Mouse (Mus musculus): Measurements from ENCODE around the gene Gm12216. TPM values are rescaled to one million over a fixed set of nuclear protein-coding genes. Genes with fewer than 3 reads are reported as not detected.
A peak's percentile ranks its signal among the peaks of the same experiment; 100 is the strongest.
"Not testable (repeated sequence)": the region's sequence is repeated elsewhere in the genome, so short reads cannot be mapped to it uniquely, and the experiment has no call there.

The Gm12216 gene
- polyA plus RNA-seq, 1 experiment = 6.9 TPM

DNA sequence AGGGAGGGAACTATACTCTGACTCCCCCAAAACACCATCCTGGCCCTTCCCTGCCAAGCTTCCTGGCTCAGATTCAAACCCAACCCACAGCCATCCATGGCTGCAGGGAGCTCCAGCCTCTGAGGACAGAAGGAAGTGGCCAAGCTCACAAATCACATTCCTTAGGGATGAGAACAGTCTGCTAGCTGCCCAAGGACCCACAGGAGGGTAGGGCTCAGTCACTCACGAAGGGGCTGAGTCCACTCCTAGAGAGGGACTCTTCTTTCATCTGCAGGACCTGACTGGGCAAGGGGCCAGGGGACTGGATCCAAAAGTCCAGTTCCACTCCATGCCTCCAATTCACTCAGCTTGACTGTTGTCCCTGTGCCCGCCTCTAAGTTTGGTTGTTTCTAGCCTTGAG is 97.2 kb downstream of the Gm12216 start:
- no peak for DNase-seq (ENCODE audit: low read depth in 1 of 2, low spot score in 2 of 2)
- WGBS = 89% methylated on average over 2 of the region's 2 CpGs
- H3K4me1 ChIP-seq (ENCODE audit: control insufficient read depth, insufficient read depth, insufficient read length) = peaks cover 10% of the 10 kb centered on the region; the same call in 1 of the 2 replicates

DNA sequence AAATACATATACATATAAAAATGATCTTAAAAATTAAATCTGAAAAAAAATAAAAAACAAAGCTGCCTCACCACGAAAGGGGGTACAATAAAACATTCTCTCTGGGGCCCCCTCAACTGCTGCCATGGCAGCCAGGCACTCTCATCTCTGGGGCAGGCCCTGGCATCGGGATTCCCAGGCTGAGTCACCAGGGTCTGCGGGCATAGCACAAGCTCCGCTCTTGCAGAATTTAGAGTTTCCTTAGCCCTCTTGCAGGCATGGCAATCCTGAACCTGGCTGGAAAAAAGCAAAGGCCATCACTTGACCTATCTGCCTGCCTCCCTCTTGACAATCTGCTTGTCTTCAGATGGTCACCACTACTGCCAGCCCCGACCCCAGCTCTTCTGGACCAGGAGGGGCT is 97.8 kb downstream of the Gm12216 start:
- WGBS = 86% methylated on average over 5 of the region's 5 CpGs
- no peak for DNase-seq (ENCODE audit: low read depth in 1 of 2, low spot score in 2 of 2)
- Histone ChIP-seq H3K4me3 (ENCODE audit: extremely low read depth, insufficient read depth, insufficient read length) (no peak overlapping the region), H3K27ac (ENCODE audit: insufficient read depth, low read length) (no peak overlapping the region), H3K4me1 (ENCODE audit: control insufficient read depth, insufficient read depth, insufficient read length) (peaks cover 10% of the 10 kb centered on the region; the same call in 1 of the 2 replicates), H3K36me3 (ENCODE audit: control insufficient read depth, insufficient read depth, low read length) (no peaks in the 10 kb centered on the region), H3K27me3 (ENCODE audit: control insufficient read depth, insufficient read depth, low read length) (no peaks in the 10 kb centered on the region)
- TF ChIP-seq CTCF (IDR thresholded peaks at IDR 0.05; ENCODE audit: extremely low read depth, insufficient read depth, insufficient read length, insufficient replicate concordance) (no peak), POLR2A (IDR thresholded peaks at IDR 0.05; ENCODE audit: low read depth, low read length) (no peak)

More for the DNA sequence above, 97.2 kb downstream of the Gm12216 start:
- Histone ChIP-seq H3K27me3 (ENCODE audit: control insufficient read depth, insufficient read depth, low read length) (no peaks in the 10 kb centered on the region), H3K4me3 (ENCODE audit: extremely low read depth, insufficient read depth, insufficient read length) (no peak overlapping the region), H3K27ac (ENCODE audit: insufficient read depth, low read length) (peak overlapping the region; percentile 99), H3K36me3 (ENCODE audit: control insufficient read depth, insufficient read depth, low read length) (no peaks in the 10 kb centered on the region)
- TF ChIP-seq POLR2A (IDR thresholded peaks at IDR 0.05; ENCODE audit: low read depth, low read length) = no peak
- no peak for TF ChIP-seq CTCF (IDR thresholded peaks at IDR 0.05; ENCODE audit: extremely low read depth, insufficient read depth, insufficient read length, insufficient replicate concordance)

DNA sequence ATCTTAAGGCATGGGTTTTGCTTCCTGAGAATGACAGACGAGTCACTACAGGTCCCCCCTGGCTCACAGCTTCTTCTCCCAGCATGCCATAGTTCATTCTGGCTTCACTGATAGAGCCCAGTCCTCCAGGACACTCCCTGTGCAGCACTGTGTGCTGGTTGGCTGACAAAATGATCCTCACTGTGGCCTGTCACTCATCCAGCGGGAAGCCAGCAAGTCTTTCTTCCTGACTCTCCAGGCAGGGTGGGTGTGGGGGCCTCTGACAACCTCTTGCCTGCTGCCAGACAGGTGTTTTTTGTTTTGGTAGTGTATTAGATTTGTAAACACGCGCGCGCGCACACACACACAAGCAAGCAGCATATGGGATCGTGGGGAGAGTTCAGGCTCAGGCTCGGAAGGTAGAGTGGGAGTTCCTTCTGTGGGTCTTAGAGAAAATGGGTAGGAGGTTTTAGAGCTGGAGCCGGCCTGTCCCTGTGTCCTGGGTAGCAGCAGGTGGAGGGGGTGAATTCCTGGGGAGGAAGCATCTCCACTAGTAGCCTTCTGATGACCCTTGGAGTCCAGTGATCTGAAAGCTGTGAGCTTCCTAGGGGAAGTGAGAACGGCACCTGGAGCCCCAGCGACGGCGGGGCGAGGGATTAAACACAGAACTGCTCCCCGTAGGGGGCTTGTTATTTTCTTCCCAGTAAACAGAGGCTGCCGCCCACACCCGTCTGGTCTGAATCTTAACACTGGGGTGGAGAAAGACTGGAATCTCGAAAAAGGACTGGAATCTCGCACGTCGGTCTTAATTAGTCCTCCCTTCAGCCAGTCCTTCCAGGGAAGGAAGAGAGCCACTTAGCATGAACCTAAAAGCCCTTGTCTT is 99.3 kb downstream of the Gm12216 start:
- H3K36me3 ChIP-seq (ENCODE audit: control insufficient read depth, insufficient read depth, low read length) = no peaks in the 10 kb centered on the region
- 82% methylated on average over 22 of the region's 22 CpGs for WGBS
- H3K27me3 ChIP-seq (ENCODE audit: control insufficient read depth, insufficient read depth, low read length) = no peaks in the 10 kb centered on the region
- TF ChIP-seq POLR2A (IDR thresholded peaks at IDR 0.05; ENCODE audit: low read depth, low read length) (no peak), CTCF (IDR thresholded peaks at IDR 0.05; ENCODE audit: extremely low read depth, insufficient read depth, insufficient read length, insufficient replicate concordance) (no peak)
- H3K4me1 ChIP-seq (ENCODE audit: control insufficient read depth, insufficient read depth, insufficient read length) = peaks cover 9% of the 10 kb centered on the region; the same call in 1 of the 2 replicates
- no peak overlapping the region for H3K4me3 ChIP-seq (ENCODE audit: extremely low read depth, insufficient read depth, insufficient read length)
- peak overlapping the region; percentile 33; the same call in 1 of the 2 replicates for H3K27ac ChIP-seq (ENCODE audit: insufficient read depth, low read length)
- no peak for DNase-seq (ENCODE audit: low read depth in 1 of 2, low spot score in 2 of 2)

DNA sequence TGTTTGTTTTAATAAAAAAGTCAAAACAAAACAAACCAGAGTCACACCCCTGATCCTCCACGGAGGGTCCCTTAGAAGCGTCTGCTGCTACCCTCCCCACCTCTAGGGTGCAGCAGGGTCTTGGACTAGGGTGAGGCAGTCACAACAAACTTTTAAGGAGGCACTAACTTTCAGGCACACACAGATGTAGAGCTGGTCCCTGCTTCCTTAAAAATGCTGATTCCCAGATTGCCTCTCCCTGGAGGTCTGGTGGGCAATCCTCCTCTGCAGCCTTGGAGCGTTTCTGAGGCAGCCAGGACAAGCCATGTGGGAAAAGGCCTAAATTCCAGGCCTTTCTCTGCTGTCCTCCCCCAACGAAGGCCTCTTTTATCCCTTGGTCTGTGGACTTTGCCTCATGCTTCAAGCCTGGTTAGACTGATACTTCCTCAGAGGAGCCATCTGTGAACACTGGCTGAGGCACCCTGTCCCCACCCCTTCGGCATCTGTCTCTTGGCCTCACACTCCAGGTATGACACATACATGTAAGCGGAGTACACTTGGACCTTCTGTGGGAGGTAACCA is 100.2 kb downstream of the Gm12216 start:
- no peaks in the 10 kb centered on the region for H3K27me3 ChIP-seq (ENCODE audit: control insufficient read depth, insufficient read depth, low read length)
- TF ChIP-seq POLR2A (IDR thresholded peaks at IDR 0.05; ENCODE audit: low read depth, low read length) (no peak), CTCF (IDR thresholded peaks at IDR 0.05; ENCODE audit: extremely low read depth, insufficient read depth, insufficient read length, insufficient replicate concordance) (peak; percentile 53; the same call in 1 of the 2 replicates)
- H3K36me3 ChIP-seq (ENCODE audit: control insufficient read depth, insufficient read depth, low read length) = no peaks in the 10 kb centered on the region
- H3K4me3 ChIP-seq (ENCODE audit: extremely low read depth, insufficient read depth, insufficient read length) = no peak overlapping the region
- DNase-seq (ENCODE audit: low read depth in 1 of 2, low spot score in 2 of 2) = no peak
- H3K4me1 ChIP-seq (ENCODE audit: control insufficient read depth, insufficient read depth, insufficient read length) = peaks cover 3% of the 10 kb centered on the region; the same call in 1 of the 2 replicates
- 62% methylated on average over 6 of the region's 6 CpGs for WGBS
- no peak overlapping the region for H3K27ac ChIP-seq (ENCODE audit: insufficient read depth, low read length)

DNA sequence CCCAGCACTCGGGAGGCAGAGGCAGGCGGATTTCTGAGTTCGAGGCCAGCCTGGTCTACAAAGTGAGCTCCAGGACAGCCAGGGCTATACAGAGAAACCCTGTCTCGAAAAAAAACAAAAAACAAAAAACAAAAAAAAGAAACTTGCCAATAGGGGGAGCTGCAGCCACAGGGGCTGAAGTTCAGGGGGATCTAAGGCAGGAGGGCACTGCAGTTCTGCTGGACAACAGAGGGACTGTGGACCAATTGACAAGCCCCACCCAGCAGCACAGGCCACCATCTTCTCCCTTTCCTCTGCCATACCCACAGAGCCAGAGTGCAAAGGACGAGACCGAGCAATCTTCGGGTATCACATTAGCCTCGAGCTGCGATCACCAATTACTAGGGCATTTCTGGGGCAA is 101.0 kb downstream of the Gm12216 start:
- not testable (repeated sequence) for DNase-seq (ENCODE audit: low read depth in 1 of 2, low spot score in 2 of 2); H3K27ac ChIP-seq (ENCODE audit: insufficient read depth, low read length); H3K4me1 ChIP-seq (ENCODE audit: control insufficient read depth, insufficient read depth, insufficient read length); H3K4me3 ChIP-seq (ENCODE audit: extremely low read depth, insufficient read depth, insufficient read length); H3K27me3 ChIP-seq (ENCODE audit: control insufficient read depth, insufficient read depth, low read length); H3K36me3 ChIP-seq (ENCODE audit: control insufficient read depth, insufficient read depth, low read length)
- peak; percentile 45; the same call in 1 of the 2 replicates for TF ChIP-seq CTCF (IDR thresholded peaks at IDR 0.05; ENCODE audit: extremely low read depth, insufficient read depth, insufficient read length, insufficient replicate concordance)
- 80% methylated on average over 9 of the region's 9 CpGs for WGBS

DNA sequence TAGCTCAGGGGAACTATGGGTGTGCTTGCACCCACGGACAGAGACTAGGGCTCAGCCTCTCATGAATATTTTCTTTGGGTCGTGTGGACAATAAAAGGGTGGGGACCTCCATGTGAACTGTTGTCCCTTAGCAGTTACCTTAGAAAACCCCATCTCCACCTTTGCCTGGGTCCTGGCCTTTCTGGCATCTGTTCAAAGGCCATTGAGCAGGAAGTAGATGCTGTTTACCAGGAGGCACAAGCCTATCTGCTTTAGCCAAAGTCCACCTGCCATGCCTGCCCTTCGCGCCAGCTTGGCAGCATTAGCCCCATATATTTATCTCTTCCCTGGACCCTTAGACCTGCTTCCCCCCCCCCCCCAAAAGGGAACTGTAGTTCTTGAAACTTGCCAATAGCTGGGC is 101.4 kb downstream of the Gm12216 start:
- Histone ChIP-seq H3K4me3 (ENCODE audit: extremely low read depth, insufficient read depth, insufficient read length) (no peak overlapping the region), H3K4me1 (ENCODE audit: control insufficient read depth, insufficient read depth, insufficient read length) (peaks cover 3% of the 10 kb centered on the region; the same call in 1 of the 2 replicates), H3K27me3 (ENCODE audit: control insufficient read depth, insufficient read depth, low read length) (no peaks in the 10 kb centered on the region), H3K27ac (ENCODE audit: insufficient read depth, low read length) (no peak overlapping the region), H3K36me3 (ENCODE audit: control insufficient read depth, insufficient read depth, low read length) (no peaks in the 10 kb centered on the region)
- TF ChIP-seq CTCF (IDR thresholded peaks at IDR 0.05; ENCODE audit: extremely low read depth, insufficient read depth, insufficient read length, insufficient replicate concordance) = no peak
- no peak for TF ChIP-seq POLR2A (IDR thresholded peaks at IDR 0.05; ENCODE audit: low read depth, low read length)
- 89% methylated on average over 4 of the region's 4 CpGs for WGBS
- DNase-seq (ENCODE audit: low read depth in 1 of 2, low spot score in 2 of 2) = no peak

All from spleen, adult 2 months (tissue).